Mouse (Mus musculus) intestine, embryonic 14.5 days (tissue): ENCODE measurements at regions not wholly inside any gene's neighbourhood (a gene's known extent, or its start where the extent isn't known, plus 50 kb on each side); places are given as distances from the start of the nearest gene placed in this dataset.

Experiments used
- ATAC-seq: fragments of 200-750 bp; cut with Nextera tagmentation; replicated peaks from 2 replicates; pipeline ENCODE4 v1.8.0; 2017; ENCODE audit warnings: low read depth, moderate number of reproducible peaks, moderate TSS enrichment, moderate library complexity; ENCODE audit not compliant: low FRiP score, low TSS enrichment
- DNase-seq: peaks from one replicate; pipeline ENCODE4 v3.0.0-alpha.2; 2018; ENCODE audit warnings: low spot score
- H3K27ac ChIP-seq: fragments of 300-500 bp; sonication (generic); 2 replicates; pipeline ENCODE4 v1.5.1; 2014; ENCODE audit warnings: low read depth, mild to moderate bottlenecking, control low read depth
- H3K27me3 ChIP-seq: fragments of 300-500 bp; sonication (generic); replicated peaks from 2 replicates; pipeline ENCODE4 v1.6.1; 2014; ENCODE audit warnings: low read length, control low read depth; ENCODE audit not compliant: control insufficient read depth, insufficient read depth
- H3K36me3 ChIP-seq: fragments of 300-500 bp; sonication (generic); 2 replicates; pipeline ENCODE4 v1.6.1; 2014; ENCODE audit warnings: low read length, control low read depth; ENCODE audit not compliant: control insufficient read depth, insufficient read depth
- H3K4me1 ChIP-seq: fragments of 300-500 bp; sonication (generic); replicated peaks from 2 replicates; pipeline ENCODE4 v1.6.1; 2014; ENCODE audit warnings: low read length, control low read depth, mixed read lengths; ENCODE audit not compliant: control insufficient read depth, insufficient read depth
- H3K4me2 ChIP-seq: fragments of 300-500 bp; sonication (generic); 2 replicates; pipeline ENCODE4 v1.6.1; 2014; ENCODE audit warnings: low read length
- H3K4me3 ChIP-seq: fragments of 300-500 bp; sonication (generic); 2 replicates; pipeline ENCODE4 v1.5.1; 2014; ENCODE audit warnings: low read depth, low read length, control low read depth, mixed read lengths
- H3K9ac ChIP-seq: fragments of 300-500 bp; sonication (generic); 2 replicates; pipeline ENCODE4 v1.6.1; 2014; ENCODE audit warnings: mild to moderate bottlenecking, low read length
- H3K9me3 ChIP-seq: fragments of 300-500 bp; sonication (generic); 2 replicates; pipeline ENCODE4 v1.6.1; 2016; ENCODE audit warnings: low read length, control low read depth; ENCODE audit not compliant: control insufficient read depth
- WGBS: fragments of 180-500 bp; shearing (Covaris S2); extraction: QIAGEN DNeasy Blood & Tissue Kit; methylation state at CpG from one replicate; pipeline ENCODE4 v1.1.7; 2014; 5-methylcytosine and 5-hydroxymethylcytosine counted together

DNA sequence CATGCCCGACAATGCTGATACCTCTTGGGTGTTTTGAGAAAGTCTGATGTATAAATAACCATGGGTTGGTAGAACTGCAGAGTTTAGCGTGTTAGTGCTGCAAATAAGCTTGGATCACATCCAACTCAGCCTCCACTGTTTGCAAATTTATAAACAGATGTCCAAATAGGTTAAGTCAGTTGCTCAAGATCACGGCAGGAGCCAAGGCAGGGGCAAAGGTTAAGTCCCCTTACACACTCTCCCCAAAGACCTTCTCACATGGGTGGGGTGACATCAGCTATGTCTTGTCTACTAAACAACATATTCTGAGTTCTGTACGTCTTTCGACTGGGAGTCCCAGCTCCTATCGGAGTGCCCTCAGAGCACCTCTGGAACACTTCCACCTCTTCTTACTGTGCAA is 261.0 kb downstream of the Foxo1 start:
- Histone ChIP-seq H3K27me3 (no peaks in the 10 kb centered on the region), H3K4me2 (no peak overlapping the region), H3K27ac (no peak overlapping the region), H3K4me3 (no peak overlapping the region), H3K9ac (no peak overlapping the region), H3K9me3 (no peaks in the 10 kb centered on the region), H3K36me3 (no peaks in the 10 kb centered on the region), H3K4me1 (no peaks in the 10 kb centered on the region; the same call in 1 of the 2 replicates)
- ATAC-seq (no peak), DNase-seq (no peak)
- WGBS, result 51% methylated on average over 6 of the region's 6 CpGs

DNA sequence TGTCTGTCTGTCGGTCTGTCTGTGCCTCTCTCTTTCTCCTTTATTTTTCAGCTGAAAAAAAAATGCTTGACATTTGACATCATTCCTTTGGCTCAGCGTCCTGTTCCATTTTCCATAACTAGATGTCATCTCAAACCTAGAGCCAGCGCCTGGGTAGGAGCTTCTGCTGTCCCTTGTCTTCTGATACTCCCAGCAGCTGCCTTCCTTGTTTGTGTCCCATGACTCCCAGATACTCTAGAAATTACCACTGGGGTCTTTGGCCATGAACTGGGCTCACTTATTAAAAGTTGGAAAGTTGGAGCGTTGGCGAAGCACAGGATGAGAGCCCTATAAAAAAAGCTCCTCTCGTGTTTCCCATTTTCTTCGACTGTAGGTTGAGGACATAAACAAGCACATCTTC is 260.4 kb downstream of the Foxo1 start:
- no peaks in the 10 kb centered on the region for H3K27me3 ChIP-seq
- DNase-seq (no peak), ATAC-seq (no peak)
- no peaks in the 10 kb centered on the region for H3K9me3 ChIP-seq
- H3K9ac ChIP-seq, result no peak overlapping the region
- H3K4me1 ChIP-seq, result no peaks in the 10 kb centered on the region; the same call in 1 of the 2 replicates
- WGBS, result 79% methylated on average over 7 of the region's 7 CpGs
- no peak overlapping the region for H3K4me2 ChIP-seq
- H3K36me3 ChIP-seq, result no peaks in the 10 kb centered on the region
- no peak overlapping the region for H3K27ac ChIP-seq
- no peak overlapping the region for H3K4me3 ChIP-seq

DNA sequence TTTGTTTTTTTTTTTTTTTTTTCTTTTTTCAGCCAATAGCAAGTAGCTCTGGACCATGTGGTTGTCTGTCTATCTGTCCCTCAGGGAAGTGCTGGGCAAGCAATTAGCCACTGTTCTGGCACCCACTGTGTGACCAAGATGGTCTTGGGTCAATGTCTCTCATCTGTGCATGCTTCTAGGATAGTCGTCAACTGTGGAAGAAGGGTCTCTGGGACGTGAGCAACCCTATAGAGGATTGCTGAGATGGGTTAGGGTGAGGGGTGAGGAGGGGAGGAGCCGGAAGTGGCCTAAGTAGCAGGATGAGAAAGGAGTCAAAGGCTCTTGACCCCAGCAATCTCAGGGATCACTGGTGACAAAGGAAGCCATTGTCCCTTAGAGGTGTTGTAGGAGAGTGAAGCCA is 259.6 kb downstream of the Foxo1 start:
- WGBS, result 83% methylated on average over 3 of the region's 3 CpGs
- H3K36me3 ChIP-seq, result no peaks in the 10 kb centered on the region

DNA sequence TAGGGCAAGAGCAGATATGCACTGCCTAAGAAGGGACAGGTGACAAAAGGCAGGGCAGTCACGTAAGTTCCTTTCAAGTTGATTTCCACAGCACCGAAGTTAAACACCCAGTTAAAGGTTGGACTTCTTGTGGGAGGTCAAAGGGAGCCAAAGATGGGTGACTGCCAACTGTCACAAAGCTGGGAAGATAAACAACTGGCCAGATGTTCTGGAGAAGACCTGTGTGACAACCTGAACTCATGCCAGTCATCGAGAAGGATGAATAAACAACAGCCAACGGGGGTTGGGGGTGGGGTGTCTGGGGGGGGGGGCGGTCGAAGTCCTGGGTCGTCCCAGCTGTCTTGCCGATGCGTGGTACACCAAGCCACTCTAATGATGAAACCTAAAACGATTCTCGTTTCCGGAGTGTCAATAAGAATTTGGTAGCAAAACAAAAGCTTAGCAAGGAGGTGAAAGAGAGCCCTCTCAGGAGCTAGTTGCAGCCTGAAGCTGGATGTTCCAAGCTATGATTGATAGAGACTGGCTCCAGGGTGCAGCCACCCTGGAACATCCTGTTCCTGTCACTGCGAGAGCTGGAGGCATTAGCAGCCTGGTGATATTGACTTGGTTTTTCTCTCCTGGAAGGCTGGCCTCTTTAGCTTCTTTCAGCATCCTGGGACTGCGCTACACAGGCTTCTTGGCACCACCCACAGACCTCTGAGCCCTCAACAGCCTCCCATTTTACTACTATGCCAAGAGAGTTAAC is 259.0 kb downstream of the Foxo1 start:
- Histone ChIP-seq H3K27me3 (no peaks in the 10 kb centered on the region), H3K4me2 (no peak overlapping the region), H3K9me3 (no peaks in the 10 kb centered on the region), H3K9ac (no peak overlapping the region), H3K27ac (no peak overlapping the region), H3K4me3 (no peak overlapping the region), H3K36me3 (no peaks in the 10 kb centered on the region), H3K4me1 (no peaks in the 10 kb centered on the region; the same call in 1 of the 2 replicates)
- ATAC-seq (no peak), DNase-seq (no peak)
- WGBS, result 58% methylated on average over 14 of the region's 14 CpGs

More for the DNA sequence above, 259.6 kb downstream of the Foxo1 start:
- no peak overlapping the region for H3K4me2 ChIP-seq
- no peak overlapping the region for H3K27ac ChIP-seq
- no peaks in the 10 kb centered on the region for H3K27me3 ChIP-seq
- no peak overlapping the region for H3K9ac ChIP-seq
- DNase-seq (no peak), ATAC-seq (no peak)
- H3K9me3 ChIP-seq, result no peaks in the 10 kb centered on the region
- H3K4me1 ChIP-seq, result no peaks in the 10 kb centered on the region; the same call in 1 of the 2 replicates
- no peak overlapping the region for H3K4me3 ChIP-seq

DNA sequence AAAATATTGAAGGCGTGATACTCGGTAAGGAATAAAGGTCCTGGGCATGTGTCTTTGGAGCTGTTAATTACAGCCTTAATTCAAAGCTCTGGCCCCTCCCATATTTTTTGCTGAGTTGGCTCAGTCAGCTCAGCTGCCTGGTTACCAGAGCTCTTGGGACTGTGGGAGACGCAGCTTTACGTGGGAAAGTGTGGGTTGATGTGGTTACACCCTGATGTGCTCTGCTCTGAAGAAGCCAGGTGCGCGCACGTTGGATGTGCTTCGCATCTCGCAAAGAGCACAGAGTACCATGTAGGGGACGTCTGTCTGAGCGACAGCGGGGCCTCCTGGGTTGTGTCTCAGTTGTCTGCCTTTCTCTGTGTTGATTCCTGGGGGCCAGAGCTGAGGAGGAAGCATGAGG is 254.8 kb downstream of the Foxo1 start:
- H3K36me3 ChIP-seq, result no peaks in the 10 kb centered on the region
- H3K9me3 ChIP-seq, result no peaks in the 10 kb centered on the region
- H3K4me3 ChIP-seq, result no peak overlapping the region
- ATAC-seq, result no peak
- WGBS, result 72% methylated on average over 12 of the region's 12 CpGs
- no peaks in the 10 kb centered on the region for H3K4me1 ChIP-seq
- H3K27ac ChIP-seq, result no peak overlapping the region
- no peak for DNase-seq
- H3K27me3 ChIP-seq, result no peaks in the 10 kb centered on the region
- H3K4me2 ChIP-seq, result no peak overlapping the region
- H3K9ac ChIP-seq, result no peak overlapping the region

DNA sequence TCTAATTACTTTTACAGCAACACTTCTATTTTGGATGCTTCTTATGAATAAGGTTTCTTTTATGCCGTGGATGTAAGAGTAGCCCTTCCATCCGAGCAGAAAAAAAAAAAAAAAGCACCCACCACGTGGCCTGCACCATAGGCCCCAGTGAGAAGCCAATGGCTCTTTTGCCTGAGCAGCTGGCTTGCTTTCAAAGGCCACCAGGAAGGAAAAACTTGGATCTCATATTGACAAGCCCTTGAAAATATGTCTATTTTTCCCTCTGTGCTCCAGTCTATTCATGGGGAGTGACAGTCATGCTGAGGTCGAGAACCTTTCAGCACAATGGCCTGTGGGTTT is 252.4 kb downstream of the Foxo1 start:
- Histone ChIP-seq H3K4me2 (no peak overlapping the region), H3K9me3 (no peaks in the 10 kb centered on the region), H3K4me1 (no peaks in the 10 kb centered on the region), H3K27me3 (no peaks in the 10 kb centered on the region), H3K4me3 (no peak overlapping the region), H3K9ac (no peak overlapping the region), H3K27ac (no peak overlapping the region), H3K36me3 (no peaks in the 10 kb centered on the region)
- WGBS, result 58% methylated on average over 4 of the region's 4 CpGs
- ATAC-seq (no peak), DNase-seq (no peak)

DNA sequence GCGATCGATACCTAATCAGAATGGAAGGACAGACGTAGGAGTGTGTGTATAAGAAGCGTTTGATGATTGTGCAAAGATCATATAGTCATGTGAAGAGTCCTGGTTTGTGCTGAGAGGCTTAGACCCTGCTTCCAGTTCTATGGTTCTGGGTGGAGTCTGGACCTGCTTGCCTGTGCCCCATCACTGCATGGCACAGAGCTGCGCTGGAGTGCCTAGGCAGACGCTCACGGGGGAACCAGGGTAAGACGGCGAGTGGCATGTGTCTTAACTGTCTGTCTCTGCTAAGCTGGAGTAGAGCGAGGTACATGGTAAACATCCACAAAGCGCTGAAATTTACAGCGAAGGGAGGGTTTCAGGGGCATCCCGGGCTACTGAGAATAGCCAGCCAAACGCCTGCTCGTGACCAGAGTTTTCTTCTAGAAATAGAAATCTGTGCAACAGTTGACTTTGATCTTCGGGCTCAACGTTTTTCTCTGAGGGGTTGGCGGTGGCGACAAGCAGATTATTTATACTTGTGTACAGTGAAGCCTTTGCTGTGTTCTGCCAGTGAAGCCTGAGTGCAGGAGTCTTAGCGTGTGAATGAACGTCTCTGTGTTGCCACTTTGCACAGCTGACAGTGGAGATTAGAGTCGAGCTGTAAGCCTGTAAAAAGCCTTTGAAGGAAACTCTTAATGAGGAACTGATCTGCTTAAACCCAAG is 251.9 kb downstream of the Foxo1 start:
- WGBS, result 61% methylated on average over 22 of the region's 22 CpGs
- Histone ChIP-seq H3K27me3 (no peaks in the 10 kb centered on the region), H3K4me1 (no peaks in the 10 kb centered on the region), H3K4me3 (no peak overlapping the region), H3K4me2 (no peak overlapping the region), H3K9me3 (no peaks in the 10 kb centered on the region), H3K27ac (no peak overlapping the region), H3K36me3 (no peaks in the 10 kb centered on the region), H3K9ac (no peak overlapping the region)
- ATAC-seq (no peak), DNase-seq (no peak)

DNA sequence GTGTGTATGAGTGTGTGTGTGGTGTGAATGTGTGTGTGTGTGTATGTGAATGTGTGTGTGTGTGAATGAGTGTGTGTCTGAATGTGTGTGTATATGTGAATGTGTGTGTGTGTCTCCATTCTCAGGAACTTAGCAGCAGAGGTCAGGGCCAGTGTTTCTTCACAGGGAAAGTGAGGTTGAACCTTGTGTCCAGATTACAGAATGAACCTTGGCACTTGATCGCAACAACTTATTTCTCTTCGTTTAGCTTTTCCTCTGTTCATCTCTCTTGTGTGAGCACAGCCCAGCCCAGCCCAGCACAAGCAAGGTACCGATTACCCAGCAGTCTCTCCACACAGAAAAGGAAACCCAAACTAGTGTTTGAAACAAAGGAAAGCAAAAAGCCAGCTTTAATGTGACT is 249.7 kb downstream of the Foxo1 start:
- H3K9ac ChIP-seq, result no peak overlapping the region
- WGBS, result 86% methylated on average over 3 of the region's 3 CpGs
- DNase-seq (no peak), ATAC-seq (no peak)
- no peaks in the 10 kb centered on the region for H3K36me3 ChIP-seq
- H3K9me3 ChIP-seq, result no peaks in the 10 kb centered on the region
- H3K4me1 ChIP-seq, result no peaks in the 10 kb centered on the region
- no peak overlapping the region for H3K4me3 ChIP-seq
- H3K27ac ChIP-seq, result no peak overlapping the region
- no peaks in the 10 kb centered on the region for H3K27me3 ChIP-seq
- H3K4me2 ChIP-seq, result no peak overlapping the region

DNA sequence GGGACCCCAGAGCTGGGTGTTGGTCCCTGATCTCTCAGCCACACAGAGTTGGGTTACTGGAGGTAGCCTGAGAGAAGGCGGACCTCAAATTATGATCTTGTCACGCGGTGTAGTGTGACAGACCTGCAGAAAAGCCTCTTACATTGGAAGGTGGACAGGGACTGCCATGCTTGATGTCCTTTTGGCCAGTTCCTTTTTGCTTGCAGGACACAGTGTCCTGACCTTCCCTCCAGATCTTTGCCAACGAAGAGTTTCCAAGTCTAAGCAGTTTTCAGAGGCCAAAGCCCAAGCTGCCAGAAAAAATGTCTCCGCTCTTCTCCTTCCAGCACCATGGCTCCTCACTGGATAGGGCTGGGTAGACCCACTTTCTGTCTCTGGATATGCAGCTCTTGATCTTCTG is 248.6 kb downstream of the Foxo1 start:
- Histone ChIP-seq H3K4me3 (no peak overlapping the region), H3K9me3 (no peaks in the 10 kb centered on the region), H3K4me1 (no peaks in the 10 kb centered on the region), H3K4me2 (no peak overlapping the region), H3K27ac (no peak overlapping the region), H3K27me3 (no peaks in the 10 kb centered on the region), H3K9ac (no peak overlapping the region), H3K36me3 (no peaks in the 10 kb centered on the region)
- ATAC-seq (no peak), DNase-seq (no peak)
- WGBS, result 92% methylated on average over 5 of the region's 5 CpGs
